Mouse (Mus musculus): ENCODE measurements around the gene Pigg.

The Pigg gene

DNA sequence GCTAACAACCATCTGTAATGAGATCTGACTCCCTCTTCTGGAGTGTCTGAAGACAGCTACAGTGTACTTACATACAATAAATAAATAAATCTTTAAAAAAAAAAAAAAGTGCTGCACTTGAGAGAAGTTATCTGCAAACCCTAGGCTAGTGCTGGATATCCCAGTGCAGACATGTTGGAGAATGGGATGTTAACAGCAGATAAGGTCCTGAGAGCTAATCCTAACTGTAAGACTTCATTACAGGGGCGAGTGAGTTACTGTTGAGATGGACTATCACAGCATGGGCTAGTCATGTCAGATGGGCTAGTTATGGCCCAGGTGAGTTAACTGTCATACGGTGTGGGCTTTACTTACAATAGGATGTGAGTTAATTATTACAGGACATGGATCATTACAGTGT is 41.6 kb downstream of the Pigg start:
- DNase-seq (ENCODE audit: low spot score in 2 of 2) = no peak

- DNase-seq (ENCODE audit: low spot score in 2 of 2) = no peak
Measured at GRCm38 (mm10) chr5:108357862-108358261, 45.5 kb downstream of the Pigg start.

DNA sequence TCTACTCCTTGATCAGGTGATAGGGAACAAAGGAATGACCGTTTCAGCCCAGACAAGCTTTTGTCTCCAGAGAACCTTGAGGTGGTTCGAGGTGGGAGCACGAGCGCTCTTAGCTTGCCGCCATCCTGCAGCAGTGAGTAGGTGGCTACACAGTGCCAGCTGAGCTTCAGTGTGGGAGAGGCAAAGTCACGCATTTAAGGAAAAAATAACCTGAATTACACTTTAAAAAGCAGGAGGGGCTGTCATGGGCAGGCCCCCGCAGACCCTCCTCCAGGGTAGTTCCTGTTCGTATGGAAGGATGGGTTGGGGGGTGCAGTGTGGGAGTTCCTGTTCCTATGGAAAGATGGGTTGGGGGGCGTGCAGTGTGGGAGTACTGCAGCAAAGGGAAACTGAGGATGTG is 47.1 kb downstream of the Pigg start:
- no peak for DNase-seq (ENCODE audit: low spot score in 2 of 2)

DNA sequence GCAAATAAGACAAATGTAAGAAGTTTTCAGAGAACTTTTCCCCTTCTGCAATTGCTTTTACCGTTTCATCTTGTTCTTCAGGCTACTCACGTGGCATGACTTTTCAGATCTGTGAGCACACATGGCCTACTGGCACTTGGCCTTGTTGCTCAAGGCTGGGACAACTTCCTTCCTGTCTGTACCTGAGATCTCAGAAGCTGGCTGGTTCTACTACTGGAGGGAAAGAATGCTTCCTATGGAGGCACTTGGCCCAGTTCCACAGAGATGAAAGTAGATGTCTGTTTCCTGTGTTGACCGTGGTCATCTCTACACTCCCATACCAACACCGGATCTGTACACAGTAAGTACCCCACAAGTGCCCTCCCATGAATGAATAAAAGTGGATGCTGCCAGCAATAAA is 47.8 kb downstream of the Pigg start:
- no peak for DNase-seq (ENCODE audit: low spot score in 2 of 2)

GRCm38 (mm10) chr5:108362330-108362729 is 49.9 kb downstream of the Pigg start:
- DNase-seq (ENCODE audit: low spot score in 2 of 2) = no peak

DNA sequence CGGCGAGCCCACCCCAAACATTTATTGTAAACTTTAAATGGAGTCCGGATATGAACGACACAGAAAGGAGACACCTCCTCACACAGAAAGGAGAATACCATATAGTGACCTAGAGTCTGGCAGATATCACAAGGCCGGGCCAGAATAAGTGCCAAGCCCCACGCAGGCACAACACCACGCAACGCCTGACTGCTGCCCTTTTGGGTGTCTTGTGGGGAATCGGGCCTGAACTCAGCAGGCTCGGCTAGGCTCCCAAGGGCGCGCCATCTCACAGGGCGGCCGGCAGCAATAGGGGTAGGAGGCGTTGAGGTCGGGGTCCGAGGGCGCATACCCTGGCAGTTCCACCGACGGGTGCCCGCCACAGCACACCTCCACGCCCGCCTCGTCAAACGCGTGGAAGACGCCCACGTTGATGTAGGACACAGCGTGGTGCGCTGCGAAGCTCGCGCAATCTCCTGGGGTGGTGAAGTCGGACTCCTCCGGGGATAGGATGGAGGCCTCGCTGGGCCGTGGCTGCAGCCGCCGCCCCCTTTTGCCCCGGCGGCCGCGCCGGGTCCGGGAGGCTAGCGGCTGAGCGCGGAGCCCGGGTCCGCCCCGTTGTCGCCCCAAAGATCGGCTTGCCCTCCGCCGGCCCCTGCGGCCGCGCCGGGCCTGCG is 54.0 kb downstream of the Pigg start:
- no peak for DNase-seq (ENCODE audit: low spot score in 2 of 2)

- peak; percentile 32 to 54 for DNase-seq (ENCODE audit: low spot score in 2 of 2)
Measured at GRCm38 (mm10) chr5:108366984-108367841, 54.8 kb downstream of the Pigg start.

GRCm38 (mm10) chr5:108367871-108368332 is 55.5 kb downstream of the Pigg start, which contains the start of gene Gm42517:
Gene Gm42517 (minus strand): TSS chr5:108367922.
- DNase-seq (ENCODE audit: low spot score in 2 of 2) = no peak

- DNase-seq (ENCODE audit: low spot score in 2 of 2) = no peak
Measured at GRCm38 (mm10) chr5:108368446-108368845, 56.0 kb downstream of the Pigg start.

DNA sequence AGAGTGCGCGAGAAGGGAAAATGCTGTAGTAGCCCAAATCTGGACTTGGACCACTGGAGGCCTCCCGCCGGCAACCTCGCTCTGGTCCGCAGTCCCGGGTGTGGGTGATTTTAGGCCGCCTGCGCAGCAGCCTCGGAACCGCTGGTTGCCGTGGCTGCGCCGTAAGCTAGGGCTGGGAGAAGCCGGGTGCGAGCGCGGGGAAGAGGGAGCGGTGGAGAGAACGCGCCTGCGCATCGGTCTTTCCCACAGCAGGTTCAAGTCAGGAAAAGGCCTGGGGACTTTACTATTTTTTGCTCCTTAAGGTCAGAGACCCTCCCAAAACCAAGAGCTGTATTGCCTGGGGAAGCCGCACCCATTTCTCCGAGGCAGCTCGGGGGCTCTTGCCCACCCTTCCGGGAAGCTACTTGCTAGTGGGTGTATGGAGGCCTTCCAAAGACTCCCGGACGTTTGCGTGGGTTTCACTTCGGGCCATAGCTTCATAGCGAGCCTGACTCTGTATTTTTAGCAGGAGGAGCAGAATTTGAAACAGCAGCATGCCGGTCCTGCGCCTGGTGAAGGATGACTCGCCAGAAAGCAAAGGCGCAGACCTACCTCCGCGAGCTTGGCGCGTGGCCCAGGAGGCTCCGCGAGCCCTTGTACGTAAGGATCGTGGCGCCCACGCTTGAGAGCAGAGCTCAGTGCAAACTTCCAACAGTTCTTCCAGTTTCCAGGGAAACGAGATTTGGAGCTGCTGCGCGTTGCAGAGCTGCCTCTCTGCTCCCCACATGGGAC is 56.6 kb downstream of the Pigg start:
- peak in 1 of 2 experiments; percentile 24 for DNase-seq (ENCODE audit: low spot score in 2 of 2)

GRCm38 (mm10) chr5:108369964-108370363 is 57.6 kb downstream of the Pigg start:
- DNase-seq (ENCODE audit: low spot score in 2 of 2) = no peak

DNA sequence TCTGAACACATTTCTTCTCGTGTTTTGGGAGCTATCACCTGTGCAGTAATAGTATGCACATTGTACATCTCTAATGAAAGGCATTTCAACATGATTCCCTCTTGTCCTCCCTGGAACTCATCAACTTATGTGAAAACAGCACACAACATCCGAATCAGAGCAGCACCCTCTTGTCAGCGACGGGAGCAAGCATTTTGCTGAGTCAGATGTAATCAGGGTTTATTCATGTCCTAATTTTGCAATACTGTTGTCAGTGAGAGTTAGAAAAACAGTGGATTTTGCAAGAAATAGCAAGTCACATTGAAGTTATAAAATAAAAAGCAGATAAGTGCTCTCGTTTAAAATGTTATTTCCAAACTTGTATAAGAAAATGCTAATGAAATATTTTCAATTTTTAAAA is 61.7 kb downstream of the Pigg start:
- no peak for DNase-seq (ENCODE audit: low spot score in 2 of 2)

GRCm38 (mm10) chr5:108376059-108376458 is 63.6 kb downstream of the Pigg start:
- no peak for DNase-seq (ENCODE audit: low spot score in 2 of 2)

- DNase-seq (ENCODE audit: low spot score in 2 of 2) = no peak
Measured at GRCm38 (mm10) chr5:108378346-108378745, 65.9 kb downstream of the Pigg start.

- DNase-seq (ENCODE audit: low spot score in 2 of 2) = no peak
Measured at GRCm38 (mm10) chr5:108385632-108386031, 73.2 kb downstream of the Pigg start.

DNA sequence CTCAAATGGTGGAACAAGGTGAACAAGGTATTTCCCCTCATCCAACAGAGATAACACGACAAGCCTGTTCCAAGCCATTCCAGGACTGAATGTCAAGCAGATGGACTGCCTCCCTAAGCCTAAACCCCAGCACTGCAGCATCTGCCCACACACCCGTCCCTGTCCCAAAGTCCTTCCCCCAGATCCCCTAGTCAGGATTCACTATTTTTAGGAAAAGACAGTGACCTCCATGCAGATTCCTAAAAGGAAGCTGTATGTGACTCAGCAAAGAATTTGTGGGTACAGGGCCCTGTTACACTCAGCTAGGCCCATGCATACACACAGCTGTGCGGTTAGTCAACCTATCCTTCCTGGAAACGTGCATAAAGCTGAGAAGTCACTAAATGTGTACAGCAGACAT is 74.0 kb downstream of the Pigg start:
- no peak for DNase-seq (ENCODE audit: low spot score in 2 of 2)

DNA sequence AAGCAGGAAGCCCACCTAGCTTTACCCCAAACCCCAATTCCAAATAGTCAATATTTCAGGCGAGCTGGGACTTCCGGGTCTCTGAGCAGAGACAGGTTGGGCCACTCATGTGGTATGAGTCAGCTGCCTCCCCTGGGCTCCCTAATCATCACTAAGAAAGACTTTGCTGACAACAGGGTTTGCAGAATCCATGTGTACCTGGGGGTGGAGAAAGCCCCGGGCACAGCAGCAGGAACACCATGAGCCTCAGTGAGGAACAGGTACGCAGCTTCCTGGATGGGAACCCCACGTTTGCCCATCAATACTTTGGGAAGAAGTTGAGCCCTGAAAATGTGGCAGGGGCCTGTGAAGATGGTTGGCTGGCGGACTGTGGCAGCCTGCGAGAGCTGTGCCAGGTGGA is 75.8 kb downstream of the Pigg start, which contains the start of gene Pde6b:
Pde6b (plus strand) TSS at position 191 of the 400 bp plus-strand sequence.
- no peak for DNase-seq (ENCODE audit: low spot score in 2 of 2)

GRCm38 (mm10) chr5:108389744-108390143 is 77.3 kb downstream of the Pigg start:
- no peak for DNase-seq (ENCODE audit: low spot score in 2 of 2)
